Mouse (Mus musculus) liver, embryonic 14.5 days (tissue): ENCODE results near the gene Sdhb.

Experiments
- CTCF ChIP-seq: IDR thresholded peaks from 2 replicates; pipeline ENCODE4 v1.5.1; 2016; ENCODE audit warnings: antibody characterized with exemption, low read depth, control low read depth
- EP300 ChIP-seq: IDR thresholded peaks from 2 replicates; pipeline ENCODE4 v1.6.1; 2016; ENCODE audit warnings: antibody characterized with exemption, low read depth

- TF ChIP-seq CTCF (no peak), EP300 (no peak)
Observed at GRCm38 (mm10) chr4:140987476-140987875, 26.5 kb downstream of the Sdhb start.
